Mouse (Mus musculus): Measurements from ENCODE around the gene Zrsr1.

Zrsr1 gene

GRCm38 (mm10) chr11:22965503-22965902 lies 6.3 kb upstream of the Zrsr1 start:
- in situ Hi-C loops (cut with MboI; ENCODE audit: low pct_unique_long_range_greater_than_20kb in 1 of 2, low sequenced_read_pairs in 2 of 2, unreplicated experiment in 1 of 2): loop anchor here in 1 of 2 experiments (25.0 kb wide), 1 partner anchor 453 kb away; the partner anchor contains the start of gene Tmem17

- in situ Hi-C loops (cut with MboI; ENCODE audit: low pct_unique_long_range_greater_than_20kb in 1 of 2, low sequenced_read_pairs in 2 of 2, unreplicated experiment in 1 of 2): loop anchor here in 1 of 2 experiments (25.0 kb wide), 1 partner anchor 457 kb away; the partner anchor contains the start of gene Tmem17
Measured at GRCm38 (mm10) chr11:22969486-22969885, 2.3 kb upstream of the Zrsr1 start.

GRCm38 (mm10) chr11:22970546-22970945 lies 1.3 kb upstream of the Zrsr1 start:
- in situ Hi-C loops (cut with MboI; ENCODE audit: low pct_unique_long_range_greater_than_20kb in 1 of 2, low sequenced_read_pairs in 2 of 2, unreplicated experiment in 1 of 2): loop anchor here in 1 of 2 experiments (25.0 kb wide), 1 partner anchor 458 kb away; the partner anchor contains the start of gene Tmem17

GRCm38 (mm10) chr11:22972746-22973526 lies 1.1 kb downstream of the Zrsr1 start:
- in situ Hi-C loops (cut with MboI; ENCODE audit: low pct_unique_long_range_greater_than_20kb in 1 of 2, low sequenced_read_pairs in 2 of 2, unreplicated experiment in 1 of 2): loop anchor here in 1 of 2 experiments (25.0 kb wide), 1 partner anchor 461 kb away; the partner anchor contains the start of gene Tmem17

- in situ Hi-C loops (cut with MboI; ENCODE audit: low pct_unique_long_range_greater_than_20kb in 1 of 2, low sequenced_read_pairs in 2 of 2, unreplicated experiment in 1 of 2): loop anchor here in 1 of 2 experiments (25.0 kb wide), 1 partner anchor 461 kb away; the partner anchor contains the start of gene Tmem17
Measured at GRCm38 (mm10) chr11:22973599-22973998, 1.8 kb downstream of the Zrsr1 start.

GRCm38 (mm10) chr11:22978215-22978614 lies 6.4 kb downstream of the Zrsr1 start:
- in situ Hi-C loops (cut with MboI; ENCODE audit: low pct_unique_long_range_greater_than_20kb in 1 of 2, low sequenced_read_pairs in 2 of 2, unreplicated experiment in 1 of 2): no loop called here

- in situ Hi-C loops (cut with MboI; ENCODE audit: low pct_unique_long_range_greater_than_20kb in 1 of 2, low sequenced_read_pairs in 2 of 2, unreplicated experiment in 1 of 2): no loop called here
Measured at GRCm38 (mm10) chr11:22978711-22979110, 6.9 kb downstream of the Zrsr1 start.

GRCm38 (mm10) chr11:22979221-22979620 lies 7.4 kb downstream of the Zrsr1 start:
- in situ Hi-C loops (cut with MboI; ENCODE audit: low pct_unique_long_range_greater_than_20kb in 1 of 2, low sequenced_read_pairs in 2 of 2, unreplicated experiment in 1 of 2): no loop called here

- in situ Hi-C loops (cut with MboI; ENCODE audit: low pct_unique_long_range_greater_than_20kb in 1 of 2, low sequenced_read_pairs in 2 of 2, unreplicated experiment in 1 of 2): no loop called here
Measured at GRCm38 (mm10) chr11:22981041-22981440, 9.2 kb downstream of the Zrsr1 start.

- in situ Hi-C loops (cut with MboI; ENCODE audit: low pct_unique_long_range_greater_than_20kb in 1 of 2, low sequenced_read_pairs in 2 of 2, unreplicated experiment in 1 of 2): no loop called here
Measured at GRCm38 (mm10) chr11:22981543-22981950, 9.7 kb downstream of the Zrsr1 start.

GRCm38 (mm10) chr11:22981984-22982757 lies 10.4 kb downstream of the Zrsr1 start, which contains the start of the genes Gm28048 and Commd1:
Gene Gm28048, minus strand, starts transcription at chr11:22982090.
Gene Commd1, minus strand, starts transcription at chr11:22982382.
- in situ Hi-C loops (cut with MboI; ENCODE audit: low pct_unique_long_range_greater_than_20kb in 1 of 2, low sequenced_read_pairs in 2 of 2, unreplicated experiment in 1 of 2): no loop called here

GRCm38 (mm10) chr11:22982846-22983245 lies 11.0 kb downstream of the Zrsr1 start:
- in situ Hi-C loops (cut with MboI; ENCODE audit: low pct_unique_long_range_greater_than_20kb in 1 of 2, low sequenced_read_pairs in 2 of 2, unreplicated experiment in 1 of 2): no loop called here

GRCm38 (mm10) chr11:22985510-22985909 lies 13.7 kb downstream of the Zrsr1 start:
- in situ Hi-C loops (cut with MboI; ENCODE audit: low pct_unique_long_range_greater_than_20kb in 1 of 2, low sequenced_read_pairs in 2 of 2, unreplicated experiment in 1 of 2): no loop called here

- in situ Hi-C loops (cut with MboI; ENCODE audit: low pct_unique_long_range_greater_than_20kb in 1 of 2, low sequenced_read_pairs in 2 of 2, unreplicated experiment in 1 of 2): no loop called here
Measured at GRCm38 (mm10) chr11:22987357-22987756, 15.6 kb downstream of the Zrsr1 start.

- in situ Hi-C loops (cut with MboI; ENCODE audit: low pct_unique_long_range_greater_than_20kb in 1 of 2, low sequenced_read_pairs in 2 of 2, unreplicated experiment in 1 of 2): loop anchor here in 1 of 2 experiments (10.0 kb wide), 1 partner anchor 495 kb away; no protein-coding TSS in a partner anchor
Measured at GRCm38 (mm10) chr11:22989786-22990185, 18.0 kb downstream of the Zrsr1 start.

- in situ Hi-C loops (cut with MboI; ENCODE audit: low pct_unique_long_range_greater_than_20kb in 1 of 2, low sequenced_read_pairs in 2 of 2, unreplicated experiment in 1 of 2): loop anchor here in 1 of 2 experiments (10.0 kb wide), 1 partner anchor 494 kb away; no protein-coding TSS in a partner anchor
Measured at GRCm38 (mm10) chr11:22990393-22991126, 18.8 kb downstream of the Zrsr1 start, which contains the start of gene Cct4. Gene Cct4, plus strand, starts transcription at chr11:22990519.

GRCm38 (mm10) chr11:22991218-22991835 lies 19.5 kb downstream of the Zrsr1 start:
- in situ Hi-C loops (cut with MboI; ENCODE audit: low pct_unique_long_range_greater_than_20kb in 1 of 2, low sequenced_read_pairs in 2 of 2, unreplicated experiment in 1 of 2): loop anchor here in 1 of 2 experiments (10.0 kb wide), 1 partner anchor 493 kb away; no protein-coding TSS in a partner anchor

- in situ Hi-C loops (cut with MboI; ENCODE audit: low pct_unique_long_range_greater_than_20kb in 1 of 2, low sequenced_read_pairs in 2 of 2, unreplicated experiment in 1 of 2): loop anchor here in 1 of 2 experiments (10.0 kb wide), 1 partner anchor 491 kb away; no protein-coding TSS in a partner anchor
Measured at GRCm38 (mm10) chr11:22994271-22994670, 22.5 kb downstream of the Zrsr1 start.
